Mouse (Mus musculus): ENCODE data around the gene Cd3d.

DNA sequence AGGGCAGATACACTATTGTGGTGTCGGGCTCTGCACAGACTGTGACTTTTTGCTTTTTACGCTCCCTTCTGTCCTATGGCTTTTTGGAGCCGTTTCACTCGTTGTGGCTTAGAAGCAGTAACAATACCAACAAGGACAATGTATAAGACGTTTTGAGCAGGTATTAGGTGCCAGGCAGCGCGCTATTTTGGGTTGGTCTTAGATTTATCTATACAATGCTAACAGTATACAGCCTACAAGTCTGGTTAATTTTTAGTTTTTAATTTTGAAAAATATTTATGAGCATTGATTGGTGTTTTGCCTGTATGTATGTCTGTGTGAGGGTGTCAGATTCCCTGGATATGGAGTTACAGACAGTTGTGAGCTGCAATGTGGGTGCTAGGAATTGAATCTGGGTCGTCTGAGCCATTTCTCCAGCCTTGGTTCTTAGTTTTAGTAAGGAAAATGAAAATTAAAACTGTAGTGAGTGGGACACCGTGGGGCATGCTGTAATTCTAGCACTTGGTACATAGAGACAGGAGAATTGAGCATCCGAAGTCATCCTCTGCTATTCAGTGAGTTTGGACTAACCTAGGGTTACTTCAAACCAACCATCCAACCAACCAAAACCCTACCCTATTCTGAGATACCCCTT, 15.6 kb upstream of the Cd3d start:
- TF ChIP-seq CTCF (IDR thresholded peaks at IDR 0.05; ENCODE audit: extremely low read depth, insufficient read length, insufficient replicate concordance, low read depth, low read length), result no peak
- no peak for TF ChIP-seq POLR2A (IDR thresholded peaks at IDR 0.05; ENCODE audit: low read depth, low read length)

Data from small intestine, adult 2 months (tissue).